Mouse (Mus musculus) left cerebral cortex, postnatal 25 days (tissue): Measurements from ENCODE around the gene Rpa1. TPM values are rescaled to one million over a fixed set of nuclear protein-coding genes. Genes with fewer than 3 reads are reported as not detected.

Experiments
- microRNA-seq, 2 experiments: library from miRNA; unstranded; fragments of <30 nt; microRNA quantifications; one replicate each; pipeline ENCODE4 v1.2.0; 2022
- total RNA-seq, 2 experiments: library from RNA; stranded (reverse); gene quantifications; 2 replicates each; pipeline ENCODE4 v1.2.3; 2021

Rpa1 gene
- total RNA-seq, 2 experiments from 2014 or later, result 44.2 to 46.9 TPM

Small RNAs within 50 kb of the gene (microRNA-seq; reads per million reads assigned to microRNA genes)
- 0 reads per million in 2 experiments for gene Gm47300

Other genes with a start within 250 kb of the Rpa1 start
- 1 to 10 TPM; 3.3 to 3.5 TPM for gene Hic1, start 178.8 kb downstream of the Rpa1 start, total RNA-seq
- 10 to 100 TPM; 12.4 to 13.9 TPM for gene Ovca2, start 169.5 kb downstream of the Rpa1 start, total RNA-seq
- 10 to 100 TPM; 26.9 to 27.2 TPM for gene Dph1, start 157.1 kb downstream of the Rpa1 start, total RNA-seq
- 10 to 100 TPM; 76.5 to 90.2 TPM for gene Rtn4rl1, start 154.5 kb downstream of the Rpa1 start, total RNA-seq
- 10 to 100 TPM; 12.1 to 12.5 TPM for gene Smyd4, start 109 bp upstream of the Rpa1 start, total RNA-seq
- 10 to 100 TPM; 16.7 to 17.3 TPM for gene Serpinf1, start 74.4 kb upstream of the Rpa1 start, total RNA-seq
- gene Serpinf2, start 91.3 kb upstream of the Rpa1 start, total RNA-seq, result not detected
- 10 to 100 TPM; 17.4 to 18.7 TPM for gene Wdr81, start 106.4 kb upstream of the Rpa1 start, total RNA-seq
- gene Tlcd2, start 113.4 kb upstream of the Rpa1 start, total RNA-seq, result under 1 TPM; 0.69 to 0.80 TPM
- 100 to 1,000 TPM; 120 to 127 TPM for gene Prpf8, start 138.5 kb upstream of the Rpa1 start, total RNA-seq
- 1 to 10 TPM; 2.0 to 2.7 TPM for gene Rilp, start 161.8 kb upstream of the Rpa1 start, total RNA-seq
- 1 to 10 TPM; 1.7 to 2.1 TPM for gene Scarf1, start 165.2 kb upstream of the Rpa1 start, total RNA-seq
- 10 to 100 TPM; 50.3 to 59.4 TPM for gene Slc43a2, start 183.4 kb upstream of the Rpa1 start, total RNA-seq
- 100 to 1,000 TPM; 330 to 346 TPM for gene Pitpna, start 239.8 kb upstream of the Rpa1 start, total RNA-seq